Mouse (Mus musculus) kidney, adult 2 months (tissue): ENCODE measurements around the gene Hbp1. TPM values are rescaled to one million over a fixed set of nuclear protein-coding genes. Genes with fewer than 3 reads are reported as not detected.

Experiments
- DNase-seq: peaks from one replicate; pipeline ENCODE4 v3.0.0; 2021
- H3K27ac ChIP-seq: fragments of 200-500 bp; 2 replicates; pipeline ENCODE4 v1.5.1; 2012; ENCODE audit warnings: low read depth, low read length, control low read depth, inconsistent platforms; ENCODE audit not compliant: insufficient read depth
- H3K27me3 ChIP-seq: fragments of 200-500 bp; replicated peaks from 2 replicates; pipeline ENCODE4 v1.6.1; 2012; ENCODE audit warnings: mild to moderate bottlenecking, moderate library complexity, low read length, inconsistent platforms; ENCODE audit not compliant: control insufficient read depth, insufficient read depth
- H3K36me3 ChIP-seq: fragments of 200-500 bp; 2 replicates; pipeline ENCODE4 v1.6.1; 2012; ENCODE audit warnings: mild to moderate bottlenecking, moderate library complexity, low read length, inconsistent platforms; ENCODE audit not compliant: control insufficient read depth, insufficient read depth
- H3K4me1 ChIP-seq: fragments of 200-500 bp; 2 replicates; pipeline ENCODE4 v1.6.1; 2011; ENCODE audit warnings: low read length; ENCODE audit not compliant: control insufficient read depth, insufficient read depth
- H3K4me3 ChIP-seq: fragments of 200-500 bp; 2 replicates; pipeline ENCODE4 v1.5.1; 2011; ENCODE audit warnings: mild to moderate bottlenecking, low read depth, low read length, control low read depth; ENCODE audit not compliant: insufficient read depth
- CTCF ChIP-seq: fragments of 200-500 bp; conservative IDR thresholded peaks from 2 replicates; pipeline ENCODE4 v1.5.1; 2011; ENCODE audit warnings: low read depth, mild to moderate bottlenecking, control low read depth, low read length, moderate library complexity, mixed read lengths; ENCODE audit not compliant: insufficient read depth, insufficient read length
- POLR2A ChIP-seq: fragments of 200-500 bp; IDR thresholded peaks from one replicate; pipeline ENCODE4 v1.6.1; 2011; ENCODE audit warnings: low read depth, low read length, control low read depth
- WGBS: fragments of 180-500 bp; shearing (Covaris S2); methylation state at CpG from one replicate; pipeline ENCODE4 v1.1.7; 2018; 5-methylcytosine and 5-hydroxymethylcytosine counted together
- polyA plus RNA-seq: library from polyadenylated mRNA; depleted of rRNA; stranded (reverse); fragments of >200 nt; gene quantifications from 2 replicates; pipeline ENCODE4 v1.2.3, GENCODE M21; 2012

Gene Hbp1
- polyA plus RNA-seq, 1 experiment: 68.2 TPM

DNA sequence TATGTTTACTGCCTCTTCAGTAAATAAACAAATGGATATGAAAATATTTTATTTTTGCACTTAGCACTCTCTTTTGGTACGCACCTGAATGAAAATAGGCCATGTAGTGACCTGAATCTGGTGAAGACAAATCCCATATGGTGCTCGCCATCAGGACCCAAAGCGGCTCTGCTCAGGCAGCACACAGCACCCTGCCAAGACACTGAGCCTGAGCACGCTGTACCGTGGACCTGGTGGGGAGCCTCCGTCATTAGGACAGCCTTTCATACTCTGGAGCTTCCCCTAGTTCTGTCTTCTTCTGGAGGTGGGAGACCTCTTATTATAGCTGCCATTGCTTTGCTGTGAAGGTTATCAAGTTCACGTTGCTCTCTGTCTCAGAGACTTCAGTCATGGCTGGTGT, 57.6 kb downstream of the Hbp1 start:
- TF ChIP-seq POLR2A (no peak), CTCF (no peak)
- H3K36me3 ChIP-seq: no peaks in the 10 kb centered on the region
- no peak for DNase-seq
- WGBS: 95% methylated on average over 7 of the region's 7 CpGs
- H3K27me3 ChIP-seq: no peaks in the 10 kb centered on the region
- no peak overlapping the region for H3K27ac ChIP-seq
- no peaks in the 10 kb centered on the region for H3K4me1 ChIP-seq
- H3K4me3 ChIP-seq: no peak overlapping the region

DNA sequence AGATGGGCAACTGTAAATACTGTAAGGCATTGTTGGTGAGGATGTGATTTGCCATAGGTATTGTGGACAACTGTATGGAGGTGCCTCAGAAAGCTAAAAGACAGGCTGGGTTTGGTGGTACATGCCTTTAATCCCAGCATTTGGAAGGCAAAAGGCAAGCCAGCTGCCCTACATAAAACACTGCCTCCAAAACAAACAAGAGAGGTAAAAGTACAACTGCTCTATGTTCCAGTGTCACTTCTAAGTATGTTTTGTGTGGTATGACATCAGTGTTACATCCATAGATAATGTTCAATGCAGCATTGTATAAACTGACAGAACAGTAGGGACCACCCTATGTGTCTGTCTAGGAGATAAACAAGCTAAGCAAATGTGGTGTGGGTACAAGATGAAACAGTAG, 58.3 kb downstream of the Hbp1 start:
- H3K27me3 ChIP-seq: no peaks in the 10 kb centered on the region
- no peak for DNase-seq

DNA sequence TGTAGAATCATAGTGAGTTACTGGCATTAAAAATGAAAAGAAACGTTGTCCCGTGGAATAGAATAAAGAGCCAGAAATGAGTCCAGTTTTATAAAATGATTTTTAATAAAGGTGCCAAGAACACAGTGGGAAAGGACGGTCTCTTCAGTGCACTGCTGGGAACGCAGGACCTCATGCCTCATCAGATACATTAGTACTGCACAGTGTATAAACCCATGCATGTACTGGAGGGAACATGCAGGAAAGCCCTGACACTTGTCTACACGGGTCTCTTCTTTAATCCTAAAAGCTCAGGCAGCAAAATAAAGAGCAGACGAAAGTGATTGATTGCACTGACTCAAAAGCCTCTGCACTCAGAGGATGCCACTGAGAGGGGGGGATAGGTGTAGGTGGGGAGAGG, 59.6 kb downstream of the Hbp1 start:
- no peaks in the 10 kb centered on the region for H3K27me3 ChIP-seq
- H3K36me3 ChIP-seq: peaks cover 1% of the 10 kb centered on the region; the same call in 1 of the 2 replicates
- no peak for DNase-seq
- TF ChIP-seq POLR2A (no peak), CTCF (no peak)
- 82% methylated on average over 6 of the region's 6 CpGs for WGBS
- H3K4me3 ChIP-seq: no peak overlapping the region
- no peak overlapping the region for H3K27ac ChIP-seq
- no peaks in the 10 kb centered on the region for H3K4me1 ChIP-seq

More for the DNA sequence above, 58.3 kb downstream of the Hbp1 start:
- no peak overlapping the region for H3K4me3 ChIP-seq
- no peak overlapping the region for H3K27ac ChIP-seq
- TF ChIP-seq POLR2A (no peak), CTCF (no peak)
- no peaks in the 10 kb centered on the region for H3K36me3 ChIP-seq
- no peaks in the 10 kb centered on the region for H3K4me1 ChIP-seq

DNA sequence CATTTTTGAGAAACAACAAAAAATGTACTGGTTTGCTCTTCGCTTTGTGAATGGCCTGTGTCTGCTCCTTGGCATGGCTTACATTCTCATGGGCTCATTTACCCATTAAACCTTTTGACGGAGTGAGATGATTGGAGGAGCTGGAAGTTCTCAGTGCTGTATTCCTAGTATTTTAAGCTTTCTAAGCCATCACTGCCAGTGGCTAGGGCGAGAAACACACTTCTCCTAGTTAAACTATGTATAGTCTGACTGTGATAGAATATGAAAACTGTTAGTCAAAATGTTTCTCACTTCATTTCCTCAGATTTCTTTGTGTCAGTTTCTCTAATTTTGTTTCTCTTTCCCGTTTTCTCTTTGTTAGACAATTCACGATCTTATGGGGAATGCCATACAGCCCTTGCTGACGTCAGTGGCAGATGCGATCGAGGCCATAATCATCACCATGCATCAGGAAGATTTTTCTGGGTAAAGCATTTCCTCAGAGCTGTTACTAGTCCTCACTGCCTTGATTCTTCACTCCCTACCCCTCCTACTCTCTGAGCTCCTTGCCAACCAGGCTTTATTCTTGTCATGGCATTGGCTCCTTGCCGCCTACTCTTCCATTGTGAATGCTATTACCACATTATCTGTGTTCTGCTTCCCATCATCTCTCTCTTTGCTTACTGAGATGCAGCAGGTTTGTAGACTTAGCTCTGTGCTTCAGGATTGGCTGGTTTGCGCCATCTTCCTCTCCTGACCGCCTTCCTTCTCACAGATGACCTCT, 64.3 kb downstream of the Hbp1 start:
- no peak overlapping the region for H3K4me3 ChIP-seq
- no peaks in the 10 kb centered on the region for H3K27me3 ChIP-seq
- H3K27ac ChIP-seq: no peak overlapping the region
- 97% methylated on average over 11 of the region's 11 CpGs for WGBS
- TF ChIP-seq POLR2A: no peak
- no peak for TF ChIP-seq CTCF
- H3K36me3 ChIP-seq: peaks cover 1% of the 10 kb centered on the region; the same call in 1 of the 2 replicates
- H3K4me1 ChIP-seq: no peaks in the 10 kb centered on the region
- no peak for DNase-seq

DNA sequence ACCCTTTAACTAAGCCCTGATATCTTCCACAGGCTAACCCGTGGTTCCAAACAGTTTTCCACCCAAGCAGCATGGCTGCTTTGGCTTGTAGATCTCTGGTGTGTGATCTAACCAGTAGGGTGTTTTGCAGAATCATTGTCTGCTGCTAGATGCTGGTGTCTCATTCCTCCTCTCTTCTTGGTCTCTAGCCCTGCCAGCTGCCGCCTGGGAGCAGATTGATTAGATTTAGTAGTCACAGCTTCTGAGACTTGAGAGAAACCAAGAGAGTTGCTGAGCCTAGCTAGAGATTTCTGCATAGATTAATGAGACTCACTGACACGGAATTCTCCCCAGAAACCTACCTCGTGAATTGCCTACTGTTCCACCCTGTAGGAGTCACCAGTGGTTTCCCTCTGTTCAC, 65.3 kb downstream of the Hbp1 start:
- Histone ChIP-seq H3K4me1 (no peaks in the 10 kb centered on the region), H3K36me3 (peaks cover 1% of the 10 kb centered on the region; the same call in 1 of the 2 replicates), H3K27me3 (no peaks in the 10 kb centered on the region), H3K27ac (no peak overlapping the region), H3K4me3 (no peak overlapping the region)
- no peak for TF ChIP-seq CTCF
- TF ChIP-seq POLR2A: no peak
- DNase-seq: no peak
- WGBS: 90% methylated on average over 4 of the region's 4 CpGs

DNA sequence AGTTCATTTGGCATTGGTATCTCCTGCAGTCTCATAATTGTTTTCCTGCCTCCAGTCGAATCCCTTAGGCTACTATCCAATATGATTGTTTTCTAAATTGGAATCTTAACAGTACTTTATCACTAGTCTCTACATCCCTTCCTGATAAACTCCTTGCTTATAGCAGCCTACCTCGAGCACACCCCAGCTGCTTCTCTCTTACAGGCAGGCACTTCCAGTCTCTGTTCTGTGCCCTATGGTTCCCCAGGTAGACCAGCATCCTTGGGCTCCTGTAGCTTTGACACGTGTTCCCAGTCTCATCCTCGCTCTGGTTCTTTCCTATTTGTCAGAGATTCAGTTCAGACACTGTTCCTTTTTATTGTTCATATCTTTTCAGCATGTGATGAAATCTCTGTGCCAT, 66.0 kb downstream of the Hbp1 start:
- no peak overlapping the region for H3K27ac ChIP-seq
- H3K27me3 ChIP-seq: no peaks in the 10 kb centered on the region
- no peak for TF ChIP-seq POLR2A
- TF ChIP-seq CTCF: no peak
- no peak overlapping the region for H3K4me3 ChIP-seq
- H3K4me1 ChIP-seq: no peaks in the 10 kb centered on the region
- 93% methylated on average over 4 of the region's 4 CpGs for WGBS
- H3K36me3 ChIP-seq: peaks cover 1% of the 10 kb centered on the region; the same call in 1 of the 2 replicates
- DNase-seq: no peak

DNA sequence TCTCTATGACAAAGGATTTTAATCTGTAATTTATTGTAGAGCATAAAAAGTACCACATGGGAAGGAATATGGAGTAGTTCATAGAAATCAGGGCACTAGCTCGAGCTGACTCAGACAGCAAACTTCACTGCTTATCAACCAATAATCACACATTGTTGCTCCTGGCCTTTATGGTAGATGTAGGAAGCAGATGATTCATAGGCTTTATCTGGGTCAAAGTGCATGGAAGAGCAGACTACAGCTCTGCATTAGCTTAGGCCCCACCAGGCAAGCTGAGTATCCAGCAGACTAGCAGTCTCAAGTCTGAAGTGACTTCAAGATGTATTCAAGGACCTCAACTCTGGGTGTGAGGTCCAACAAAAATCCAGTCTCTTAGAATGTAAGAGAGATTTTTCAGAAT, 67.6 kb downstream of the Hbp1 start:
- TF ChIP-seq CTCF: no peak
- no peak for TF ChIP-seq POLR2A

More for the DNA sequence above, 67.6 kb downstream of the Hbp1 start:
- H3K4me3 ChIP-seq: no peak overlapping the region
- DNase-seq: no peak
- H3K27me3 ChIP-seq: no peaks in the 10 kb centered on the region
- no peaks in the 10 kb centered on the region for H3K4me1 ChIP-seq
- H3K27ac ChIP-seq: no peak overlapping the region
- 84% methylated on average over 1 of the region's 1 CpGs for WGBS
- H3K36me3 ChIP-seq: peaks cover 1% of the 10 kb centered on the region; the same call in 1 of the 2 replicates
